Mouse (Mus musculus): ENCODE measurements around the gene Stambpl1.

DNA sequence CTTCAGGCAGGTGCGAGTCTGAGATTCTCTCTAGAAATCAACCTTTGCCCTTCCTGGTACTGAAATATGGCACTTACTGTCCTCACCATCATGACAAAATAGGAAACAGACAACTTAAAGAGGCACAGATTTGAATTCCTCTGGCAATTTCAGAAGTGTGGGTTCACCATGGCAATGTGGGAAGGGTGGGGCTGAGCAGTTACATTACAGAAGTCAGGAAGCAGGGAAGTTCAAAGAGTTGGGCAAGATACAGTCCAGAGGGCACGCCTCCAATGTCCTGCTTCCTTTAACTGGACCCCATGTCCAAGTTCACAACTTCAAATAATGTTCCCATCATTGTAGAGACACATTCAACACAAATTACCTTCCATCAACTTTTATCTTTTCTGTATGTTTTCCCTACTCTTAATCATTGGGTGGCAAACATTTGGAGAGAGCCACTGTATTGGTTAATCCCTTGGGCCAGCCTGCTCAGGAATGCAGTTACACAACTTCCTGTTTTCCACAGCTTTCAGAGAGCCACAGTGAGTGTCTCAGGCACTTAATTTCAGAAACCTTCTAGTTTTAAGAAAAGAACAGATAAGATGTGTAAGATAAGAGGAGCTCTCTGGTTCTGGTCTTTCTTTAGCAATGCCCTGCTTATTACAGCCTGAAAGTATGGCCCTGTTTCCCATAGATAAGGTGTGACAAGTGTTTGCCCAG, 70.4 kb downstream of the Stambpl1 start:
- TF ChIP-seq CTCF (IDR thresholded peaks at IDR 0.05; ENCODE audit: insufficient read depth, low read depth, low read length) (no peak), POLR2A (IDR thresholded peaks at IDR 0.05; ENCODE audit: insufficient read depth, low read depth, low read length) (no peak)
